Mouse (Mus musculus): ENCODE measurements around the gene St3gal2. TPM values are rescaled to one million over a fixed set of nuclear protein-coding genes. Genes with fewer than 3 reads are reported as not detected.
"Not testable (repeated sequence)": the region's sequence is repeated elsewhere in the genome, so short reads cannot be mapped to it uniquely, and the experiment has no call there.

Gene St3gal2
- total RNA-seq, 4 experiments from 2014 or later, result 87.8 to 95.6 (median 94.6) TPM

DNA sequence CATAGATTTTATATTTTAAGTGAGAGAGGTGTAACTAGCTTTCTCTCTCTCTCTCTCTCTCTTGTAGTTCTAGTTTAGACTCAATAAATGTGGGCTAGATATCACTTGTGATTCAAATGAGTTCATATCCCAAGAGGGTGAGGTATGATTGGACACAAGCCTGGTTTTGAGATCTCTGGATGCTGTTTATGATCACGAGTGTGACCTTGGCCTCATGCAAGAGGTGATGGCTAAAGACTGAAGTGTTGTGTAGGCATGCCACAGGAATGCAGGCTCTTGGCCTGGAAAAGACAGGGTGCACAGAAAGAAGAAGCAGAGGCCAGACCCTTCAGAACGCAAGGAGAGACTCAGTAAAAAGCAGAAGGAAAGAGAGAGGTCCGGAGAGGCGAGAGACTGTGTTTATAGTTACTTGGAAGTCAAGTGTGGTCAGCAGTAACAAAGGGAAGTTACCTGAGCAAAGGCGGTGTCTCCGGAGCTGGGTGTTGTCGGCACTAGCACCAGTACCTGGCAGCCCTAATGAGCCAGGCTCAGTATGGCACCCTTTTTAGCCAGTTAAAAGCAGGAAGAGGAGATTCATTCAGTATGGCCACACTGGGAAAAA is 24.7 kb downstream of the St3gal2 start:
- no peak for DNase-seq (ENCODE audit: low spot score in 2 of 2)

DNA sequence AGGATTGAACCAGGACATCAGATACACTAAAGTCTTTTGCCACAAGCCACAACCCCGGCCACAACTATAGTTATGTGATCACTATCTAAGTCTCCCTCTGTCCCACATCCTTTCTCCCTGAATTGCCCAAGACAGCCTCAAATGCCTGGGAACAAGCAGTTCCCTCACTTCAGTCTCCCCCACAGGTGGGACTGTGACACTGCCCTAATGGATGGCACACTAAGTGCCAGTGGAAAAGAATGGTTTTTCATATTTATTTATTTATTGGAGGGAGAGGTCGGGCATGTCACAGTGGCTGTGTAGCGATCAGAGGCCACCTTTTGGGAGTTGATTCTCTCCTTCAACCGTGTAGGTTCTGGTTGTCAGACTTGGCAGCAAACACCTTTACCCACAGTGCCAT is 26.0 kb downstream of the St3gal2 start:
- no peak for DNase-seq (ENCODE audit: low spot score in 2 of 2)

DNA sequence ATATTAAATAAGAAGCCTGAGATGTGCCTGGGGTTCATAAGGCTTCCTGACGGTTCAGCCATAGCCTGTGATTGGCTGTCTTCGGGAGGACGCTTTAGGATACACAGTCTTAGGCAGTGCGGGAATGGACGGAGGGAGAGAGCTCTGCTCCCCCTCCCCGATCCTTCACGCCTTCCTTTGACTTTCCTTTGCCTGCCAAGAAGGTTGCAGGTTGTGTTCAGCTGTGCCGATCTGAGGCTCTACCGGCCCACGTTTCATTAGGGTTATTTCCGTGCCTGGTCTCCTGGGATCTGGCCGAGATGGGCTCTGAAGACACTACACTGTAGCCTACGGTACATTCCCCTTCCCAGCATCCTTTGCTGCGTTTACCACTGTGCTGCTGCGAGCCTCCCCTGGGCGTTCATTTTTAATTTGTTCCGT is 30.4 kb downstream of the St3gal2 start:
- DNase-seq (ENCODE audit: low spot score in 2 of 2), result no peak

GRCm38 (mm10) chr8:110954776-110955175 is 35.1 kb downstream of the St3gal2 start:
- no peak for DNase-seq (ENCODE audit: low spot score in 2 of 2)

- no peak for DNase-seq (ENCODE audit: low spot score in 2 of 2)
These were observed 37.1 kb downstream of the St3gal2 start for GRCm38 (mm10) chr8:110956619-110957450.

DNA sequence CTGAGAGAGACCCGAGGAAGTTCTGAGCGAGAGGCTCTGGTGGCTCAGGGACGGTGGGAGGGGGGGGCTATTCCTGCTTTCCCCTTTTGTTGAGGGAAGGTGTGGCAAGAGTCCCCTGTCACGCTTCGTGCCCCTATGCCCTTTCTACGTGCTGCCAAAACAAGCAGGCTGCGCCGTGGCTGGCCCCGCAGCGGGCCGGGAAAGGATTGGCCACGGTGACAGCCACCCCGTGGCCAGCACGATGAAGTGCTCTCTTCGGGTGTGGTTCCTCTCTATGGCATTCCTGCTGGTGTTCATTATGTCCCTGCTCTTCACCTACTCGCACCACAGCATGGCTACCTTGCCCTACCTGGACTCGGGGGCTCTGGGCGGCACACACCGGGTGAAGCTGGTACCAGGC is 37.7 kb downstream of the St3gal2 start:
- DNase-seq (ENCODE audit: low spot score in 2 of 2), result no peak

DNA sequence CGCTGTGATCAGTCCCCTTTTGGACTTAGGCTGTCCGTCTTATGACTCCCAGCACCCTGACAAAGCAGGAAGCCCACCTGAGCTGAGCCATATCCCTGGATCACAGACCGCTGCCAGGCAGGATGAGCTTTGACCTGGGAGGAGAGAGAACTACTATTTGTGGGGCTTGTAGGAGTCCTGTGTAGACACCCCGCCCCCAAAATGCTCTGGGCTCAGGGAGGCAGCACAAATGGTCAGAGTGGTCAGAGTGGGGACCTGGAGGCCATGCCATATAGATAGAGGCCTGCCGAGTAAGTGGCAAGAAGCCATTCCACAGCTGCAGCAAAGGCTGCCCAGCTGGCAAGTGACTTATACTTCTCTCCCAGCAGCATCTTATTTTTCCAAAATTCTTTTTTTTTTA is 38.4 kb downstream of the St3gal2 start:
- no peak for DNase-seq (ENCODE audit: low spot score in 2 of 2)

GRCm38 (mm10) chr8:110958553-110958952 is 38.8 kb downstream of the St3gal2 start:
- not testable (repeated sequence) for DNase-seq (ENCODE audit: low spot score in 2 of 2)

DNA sequence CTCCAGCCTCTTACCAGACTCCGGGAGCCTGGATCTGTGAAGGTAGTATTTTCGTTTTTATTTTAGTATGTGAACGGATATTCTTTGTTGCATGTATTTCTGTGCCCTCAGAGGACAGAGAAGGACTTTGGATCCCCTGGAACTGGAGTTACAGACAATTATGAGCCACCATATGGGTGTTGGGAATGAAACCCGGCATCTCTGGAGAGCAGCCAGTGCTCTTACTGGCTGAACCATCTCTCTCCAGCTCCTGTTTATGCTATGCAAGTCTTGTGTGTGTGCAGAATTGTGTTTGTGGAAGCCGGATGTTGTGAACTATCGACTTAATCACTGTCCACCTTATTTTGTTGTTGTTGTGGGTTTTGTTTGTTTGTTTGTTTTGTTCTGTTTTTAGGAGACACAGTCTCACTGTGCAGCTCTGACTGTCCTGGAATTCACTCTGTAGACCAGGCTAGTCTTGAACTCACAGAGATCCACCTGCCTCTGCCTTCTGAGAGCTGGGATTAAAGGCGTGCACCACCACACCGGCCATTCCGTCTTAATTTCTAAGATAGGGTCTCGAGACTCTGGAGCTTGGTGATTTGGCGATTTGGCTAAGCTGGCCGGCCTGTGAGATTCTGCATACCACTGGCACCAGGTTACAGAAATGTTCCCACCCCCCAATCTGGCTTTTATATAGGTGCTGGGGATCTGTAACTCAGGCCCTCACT is 39.5 kb downstream of the St3gal2 start:
- DNase-seq (ENCODE audit: low spot score in 2 of 2), result no peak

DNA sequence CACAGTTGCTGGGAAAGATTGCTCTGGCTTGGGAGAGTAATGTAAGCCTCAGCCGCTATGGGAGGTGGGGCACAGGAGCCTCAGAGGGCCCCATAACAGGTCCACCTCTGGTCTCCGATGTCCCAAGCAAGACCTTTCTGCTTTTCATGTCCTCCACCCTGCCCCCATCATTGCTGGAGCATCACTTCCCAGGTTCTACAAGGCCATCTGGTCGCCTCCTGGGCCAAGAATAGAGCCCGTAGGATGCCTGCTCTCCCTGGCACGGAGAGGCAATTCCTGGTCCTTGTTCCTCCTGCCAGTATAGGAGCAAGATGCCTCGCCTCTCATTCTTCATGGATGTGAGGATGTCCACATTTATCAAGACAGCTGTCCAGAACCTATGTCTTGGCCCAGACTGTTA is 40.2 kb downstream of the St3gal2 start:
- no peak for DNase-seq (ENCODE audit: low spot score in 2 of 2)

DNA sequence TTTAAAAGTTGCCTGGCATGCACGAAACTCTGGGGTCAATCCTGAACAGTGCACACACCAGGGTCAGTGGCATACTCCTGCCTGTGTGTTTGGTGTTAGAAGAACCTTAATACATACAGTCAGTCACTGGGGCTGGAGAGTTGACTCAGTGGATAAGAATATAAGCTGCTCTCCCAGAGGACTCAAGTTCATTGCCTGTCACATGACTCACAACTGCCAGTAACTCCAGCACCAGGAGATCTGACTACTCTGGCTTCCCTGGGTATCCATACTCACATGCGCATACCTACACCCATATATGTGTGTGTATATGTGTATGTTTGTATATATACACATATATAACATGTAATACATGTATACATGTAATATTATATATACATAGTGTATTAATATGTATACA is 43.3 kb downstream of the St3gal2 start:
- no peak for DNase-seq (ENCODE audit: low spot score in 2 of 2)

DNA sequence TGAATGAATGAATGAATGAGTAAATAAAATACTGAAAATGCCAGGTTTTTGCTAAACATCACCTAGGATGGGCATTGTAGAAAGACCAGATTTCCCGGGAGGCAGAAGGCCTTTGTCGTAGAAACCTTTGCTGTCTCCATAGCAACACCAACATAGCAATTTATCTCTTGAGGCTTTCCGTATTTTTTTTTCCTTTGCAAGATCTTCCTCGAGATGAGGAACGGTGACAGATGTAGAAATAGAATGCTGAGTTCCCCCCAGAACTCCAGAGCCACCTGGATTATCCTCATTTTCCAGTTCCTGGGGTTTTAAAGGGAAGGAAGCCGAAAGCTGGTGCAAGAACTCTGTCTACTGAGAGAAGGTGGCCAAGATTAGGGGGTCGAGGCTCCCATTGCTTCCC is 44.9 kb downstream of the St3gal2 start:
- DNase-seq (ENCODE audit: low spot score in 2 of 2), result no peak

GRCm38 (mm10) chr8:110965594-110965993 is 45.9 kb downstream of the St3gal2 start:
- DNase-seq (ENCODE audit: low spot score in 2 of 2), result peak; percentile 24 to 60

DNA sequence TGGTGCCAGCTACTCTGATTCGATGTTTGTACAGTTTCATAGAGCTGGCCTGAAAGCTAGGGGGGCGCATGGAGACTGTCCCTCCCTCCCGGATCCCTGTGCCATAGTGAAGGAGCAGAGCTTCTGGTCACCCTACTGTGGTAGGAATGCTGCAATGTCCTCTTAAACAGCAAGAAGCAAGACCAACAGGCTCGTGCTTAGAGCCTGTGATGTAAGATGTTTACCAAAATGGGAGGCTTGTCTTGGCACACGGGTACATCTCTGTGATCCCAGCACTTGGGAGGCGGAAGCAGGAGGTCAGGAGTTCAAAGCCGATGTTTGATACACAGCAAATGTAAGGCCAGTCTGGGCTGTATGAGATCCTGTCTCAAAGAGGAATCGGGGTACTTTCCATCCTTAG is 46.9 kb downstream of the St3gal2 start:
- DNase-seq (ENCODE audit: low spot score in 2 of 2), result no peak

DNA sequence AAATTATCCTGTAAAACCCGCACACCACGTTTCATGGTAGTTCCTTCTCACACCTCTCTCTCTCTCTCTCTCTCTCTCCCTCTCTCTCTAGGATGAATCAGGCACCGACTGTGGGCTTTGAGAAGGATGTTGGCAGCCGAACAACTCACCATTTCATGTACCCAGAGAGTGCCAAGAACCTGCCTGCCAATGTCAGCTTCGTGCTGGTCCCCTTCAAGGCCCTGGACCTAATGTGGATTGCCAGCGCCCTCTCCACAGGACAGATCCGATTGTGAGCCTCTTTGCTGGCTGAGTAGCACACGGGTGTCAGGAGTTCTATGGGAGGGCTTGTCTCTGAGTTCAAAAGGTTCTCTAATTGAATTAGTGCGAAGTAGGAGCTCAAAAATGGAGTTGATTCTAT is 47.6 kb downstream of the St3gal2 start:
- no peak for DNase-seq (ENCODE audit: low spot score in 2 of 2)

DNA sequence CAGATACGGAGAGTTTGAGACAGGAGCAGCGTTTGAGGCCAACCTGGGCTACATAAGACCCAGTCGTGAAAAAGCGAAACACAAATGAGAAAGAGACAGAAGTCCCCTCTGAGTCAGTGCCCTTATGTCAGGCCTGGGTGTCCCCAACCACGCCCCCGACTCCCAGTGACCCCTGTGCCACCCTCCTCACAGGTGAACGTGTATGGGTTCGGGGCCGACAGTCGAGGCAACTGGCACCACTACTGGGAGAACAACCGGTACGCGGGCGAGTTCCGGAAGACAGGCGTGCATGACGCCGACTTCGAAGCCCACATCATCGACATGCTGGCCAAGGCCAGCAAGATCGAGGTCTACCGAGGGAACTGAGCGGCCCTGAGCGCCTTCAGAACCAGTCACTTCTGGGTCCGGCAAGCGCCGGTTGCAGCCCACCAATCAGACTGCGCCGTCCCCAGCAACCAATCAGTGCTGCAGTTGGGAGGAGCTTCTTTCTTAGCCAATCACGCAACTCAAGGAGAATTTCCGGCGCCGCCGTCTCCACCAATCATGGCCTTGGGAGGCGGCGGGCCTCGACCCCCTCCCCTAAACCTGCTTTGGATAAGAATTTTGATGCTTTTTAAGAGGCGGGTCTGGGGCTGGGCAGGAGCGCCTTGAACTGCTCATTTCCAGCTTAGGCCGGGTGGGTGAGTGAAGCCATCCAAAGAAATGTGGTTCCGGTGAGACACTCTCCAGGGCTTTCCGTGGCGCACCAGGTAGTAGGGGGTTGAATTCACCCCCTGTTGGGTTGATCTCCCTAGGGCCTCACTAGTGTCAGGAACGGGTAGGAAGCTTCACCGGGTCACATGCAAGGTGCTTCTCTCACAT is 50.4 kb downstream of the St3gal2 start:
- peak; percentile 84 to 93 for DNase-seq (ENCODE audit: low spot score in 2 of 2)

DNA sequence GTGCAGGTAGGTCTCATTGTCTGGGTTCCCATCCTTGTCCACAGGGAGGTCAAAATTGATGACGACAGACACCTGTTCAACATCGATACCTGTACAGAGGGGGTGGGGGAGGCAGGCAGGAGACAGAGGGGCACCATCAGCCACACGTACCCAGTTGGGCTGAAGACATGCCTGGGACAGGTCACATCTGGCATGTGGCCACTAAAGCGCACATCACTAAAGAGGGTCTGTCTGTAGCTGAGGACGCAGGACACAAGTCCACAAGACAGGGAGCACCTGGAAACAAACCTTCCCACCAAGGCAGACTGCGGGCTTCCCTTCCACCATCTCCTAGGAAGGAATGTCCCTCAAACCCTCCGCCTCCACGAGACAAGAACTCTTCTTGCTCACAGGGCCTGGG is 56.8 kb downstream of the St3gal2 start:
- not testable (repeated sequence) for DNase-seq (ENCODE audit: low spot score in 2 of 2)

GRCm38 (mm10) chr8:110977987-110978386 is 58.3 kb downstream of the St3gal2 start:
- DNase-seq (ENCODE audit: low spot score in 2 of 2), result not testable (repeated sequence)

DNA sequence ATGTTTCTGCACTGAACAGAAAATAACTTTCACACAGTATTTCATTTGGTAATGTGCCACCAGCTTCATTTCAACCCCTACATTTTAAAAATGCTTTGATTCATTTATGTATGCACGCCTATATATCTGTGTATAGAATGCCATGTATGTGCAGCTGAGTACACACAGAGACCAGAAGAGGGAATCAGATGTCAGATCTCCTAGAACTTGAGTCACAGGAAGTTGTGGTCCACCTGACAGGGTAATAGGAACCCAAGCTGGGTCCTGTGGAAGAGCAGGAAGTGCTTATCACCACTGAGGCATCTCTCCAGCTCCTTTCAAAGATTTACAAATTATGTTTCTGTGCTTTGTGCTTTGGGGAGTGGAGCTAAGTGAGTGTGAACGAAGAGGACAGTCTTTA is 61.6 kb downstream of the St3gal2 start:
- no peak for DNase-seq (ENCODE audit: low spot score in 2 of 2)

DNA sequence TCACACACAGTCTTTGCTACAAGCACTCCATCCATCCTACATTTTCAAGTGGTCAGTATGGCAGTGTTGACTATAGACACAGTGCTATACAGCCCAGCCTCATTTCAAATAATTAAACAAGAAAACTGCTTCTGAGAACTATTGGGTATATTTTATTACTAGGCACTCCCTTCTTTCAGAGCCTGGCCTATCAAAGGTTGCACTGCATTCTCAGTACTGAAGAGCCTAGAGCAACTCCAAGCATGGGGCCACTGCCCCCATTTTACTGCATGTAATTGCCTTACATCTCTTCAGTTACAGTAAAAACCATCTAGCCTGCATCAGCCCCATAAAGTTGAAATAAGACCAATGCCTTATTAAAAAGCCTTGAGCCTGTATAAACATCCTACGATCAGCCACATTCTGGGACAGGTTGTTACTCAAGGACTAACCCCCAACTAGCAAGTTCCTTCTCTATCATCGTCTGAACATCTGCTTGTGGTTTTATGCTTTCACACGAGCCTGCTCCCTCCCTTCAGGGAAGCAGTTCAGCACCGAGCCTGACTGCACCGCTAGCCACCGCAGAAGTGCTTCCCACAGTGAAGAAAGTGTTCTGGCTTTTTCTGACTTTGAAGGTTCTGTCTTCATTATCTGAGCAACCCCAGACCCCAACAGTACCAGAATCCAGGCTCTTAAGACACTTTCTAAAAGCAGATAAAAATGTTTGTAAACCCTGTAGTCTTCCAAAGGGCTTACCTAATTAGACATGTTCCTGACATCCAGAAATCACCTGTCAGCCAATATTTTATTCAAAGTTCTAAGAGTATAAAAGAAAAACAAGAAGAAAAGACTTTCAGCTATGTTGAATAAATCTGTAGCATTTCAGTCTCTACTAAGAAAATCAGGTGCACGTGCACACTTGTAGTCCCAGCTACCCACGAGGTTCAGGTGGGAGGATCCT is 68.4 kb downstream of the St3gal2 start:
- DNase-seq (ENCODE audit: low spot score in 2 of 2), result no peak

Measured in left cerebral cortex, adult 8-10 months (tissue).